Mouse (Mus musculus): ENCODE results near the gene Arf1.

DNA sequence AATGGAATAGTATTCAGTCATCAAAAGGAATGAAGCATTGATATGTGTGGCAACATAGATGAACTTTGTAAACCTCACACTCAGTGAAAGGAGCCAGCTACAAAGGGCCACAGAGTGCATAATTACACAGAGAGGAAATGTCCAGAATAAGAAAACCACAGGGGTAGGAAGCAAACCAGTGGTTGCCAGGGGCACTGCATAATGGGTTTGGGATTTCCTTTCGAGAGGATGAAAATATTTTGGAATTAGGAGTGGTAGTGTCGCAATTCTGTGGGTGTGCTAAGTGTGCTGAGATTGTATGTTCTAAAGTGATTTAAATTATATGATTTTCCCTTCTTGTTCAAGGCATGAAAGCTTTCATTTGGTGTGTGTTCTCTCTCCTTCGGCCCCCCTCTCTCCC, 46.1 kb upstream of the Arf1 start:
- no peak for TF ChIP-seq POLR2A (IDR thresholded peaks at IDR 0.05; ENCODE audit: borderline replicate concordance, low read depth, low read length)
- no peak for TF ChIP-seq CTCF (IDR thresholded peaks at IDR 0.05; ENCODE audit: low read depth, low read length)
